In the genomic region with DNA sequence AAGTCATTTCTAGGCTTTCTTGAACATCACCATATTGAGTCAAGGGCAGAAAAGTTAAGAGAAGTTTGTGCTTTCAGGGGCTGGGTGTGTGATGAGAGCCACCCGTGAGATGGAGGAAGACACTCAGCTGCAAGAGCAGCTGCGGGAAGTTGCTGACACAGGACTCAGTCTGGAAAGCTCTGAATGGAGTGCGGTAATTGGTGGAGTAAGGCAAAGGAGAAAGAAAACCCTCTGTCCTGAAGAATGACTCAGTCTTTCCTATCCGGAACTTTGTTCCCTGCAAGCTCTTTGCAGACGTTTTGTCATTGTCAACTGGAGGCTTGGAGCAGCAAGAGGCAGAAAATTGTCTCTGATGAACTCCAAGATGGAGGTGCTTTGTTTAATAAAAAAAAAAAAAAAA, we compare ENCODE assay signal across 17 mouse cellular contexts.
"Had no signal": no experiment of that assay in that cellular context is flagged by ENCODE, and none has a peak within 500 bp of the region (broad histone marks: within the 10 kb centered on the region; RNA-seq: fewer than 3 reads in every experiment).

No protein-coding gene starts in this region.

- H3K27me3 ChIP-seq: limb, embryonic 13.5 days; megakaryocyte, embryonic 14.5 days; midbrain, embryonic 15.5 days; neural tube, embryonic 13.5 days; stomach, embryonic 15.5 days had no signal

- H3K4me1 ChIP-seq: limb, embryonic 13.5 days; megakaryocyte, embryonic 14.5 days; midbrain, embryonic 15.5 days; neural tube, embryonic 13.5 days; stomach, embryonic 15.5 days had no signal

- H3K27ac ChIP-seq: layer of hippocampus, adult 2 months; limb, embryonic 13.5 days; liver, embryonic 14.5 days; macrophage; midbrain, embryonic 15.5 days; neural tube, embryonic 13.5 days; stomach, embryonic 15.5 days had no signal

- ATAC-seq: lung, postnatal 0 days; midbrain, embryonic 15.5 days had no signal

- H3K4me3 ChIP-seq: layer of hippocampus, adult 2 months; limb, embryonic 13.5 days; megakaryocyte, embryonic 14.5 days; midbrain, embryonic 15.5 days; neural tube, embryonic 13.5 days; stomach, embryonic 15.5 days had no signal

- H3K9ac ChIP-seq: limb, embryonic 13.5 days; liver, embryonic 14.5 days; midbrain, embryonic 15.5 days; neural tube, embryonic 13.5 days; stomach, embryonic 15.5 days had no signal

- DNase-seq: kidney, adult 18-20 months; kidney, postnatal 10 days; kidney, postnatal 4 days; left cerebral cortex, postnatal 4 days; lung, adult 18-20 months; thymus, adult 2 months; thymus, postnatal 25 days had no signal

- H3K36me3 ChIP-seq: limb, embryonic 13.5 days; midbrain, embryonic 15.5 days; neural tube, embryonic 13.5 days; stomach, embryonic 15.5 days had no signal

- H3K9me3 ChIP-seq: limb, embryonic 13.5 days; megakaryocyte, embryonic 14.5 days; midbrain, embryonic 15.5 days; neural tube, embryonic 13.5 days; stomach, embryonic 15.5 days had no signal

- H3K4me2 ChIP-seq: limb, embryonic 13.5 days; midbrain, embryonic 11.5 days; midbrain, embryonic 15.5 days; neural tube, embryonic 13.5 days; stomach, embryonic 15.5 days had no signal
